Mouse (Mus musculus): ENCODE measurements at regions not wholly inside any gene's neighbourhood (a gene's known extent, or its start where the extent isn't known, plus 50 kb on each side); places are given as distances from the start of the nearest gene placed in this dataset.

- no peak for DNase-seq (ENCODE audit: low spot score)
Observed at GRCm38 (mm10) chr5:126335553-126336520, 804.3 kb downstream of the Tmem132b start.

GRCm38 (mm10) chr5:126337884-126338283 lies 806.3 kb downstream of the Tmem132b start:
- no peak for DNase-seq (ENCODE audit: low spot score)

GRCm38 (mm10) chr5:126343570-126343969 lies 812.0 kb downstream of the Tmem132b start:
- no peak for DNase-seq (ENCODE audit: low spot score)

GRCm38 (mm10) chr5:126350936-126351335 lies 819.4 kb downstream of the Tmem132b start:
- no peak for DNase-seq (ENCODE audit: low spot score)

- no peak for DNase-seq (ENCODE audit: low spot score)
Observed at GRCm38 (mm10) chr5:126369436-126369835, 837.9 kb downstream of the Tmem132b start.

- no peak for DNase-seq (ENCODE audit: low spot score)
Observed at GRCm38 (mm10) chr5:126392306-126392705, 849.3 kb upstream of the Tmem132c start.

GRCm38 (mm10) chr5:126395331-126395730 lies 846.3 kb upstream of the Tmem132c start:
- DNase-seq (ENCODE audit: low spot score), result no peak

- DNase-seq (ENCODE audit: low spot score), result no peak
Observed at GRCm38 (mm10) chr5:126431748-126432147, 809.9 kb upstream of the Tmem132c start.

- DNase-seq (ENCODE audit: low spot score), result no peak
Observed at GRCm38 (mm10) chr5:126438696-126439095, 802.9 kb upstream of the Tmem132c start.

- DNase-seq (ENCODE audit: low spot score), result no peak
Observed at GRCm38 (mm10) chr5:126440516-126440915, 801.1 kb upstream of the Tmem132c start.

GRCm38 (mm10) chr5:126475761-126476160 lies 765.8 kb upstream of the Tmem132c start:
- no peak for DNase-seq (ENCODE audit: low spot score)

GRCm38 (mm10) chr5:126522076-126522475 lies 719.5 kb upstream of the Tmem132c start:
- no peak for DNase-seq (ENCODE audit: low spot score)

- DNase-seq (ENCODE audit: low spot score), result no peak
Observed at GRCm38 (mm10) chr5:126525863-126526262, 715.7 kb upstream of the Tmem132c start.

GRCm38 (mm10) chr5:126530806-126531527 lies 710.6 kb upstream of the Tmem132c start:
- DNase-seq (ENCODE audit: low spot score), result no peak

- no peak for DNase-seq (ENCODE audit: low spot score)
Observed at GRCm38 (mm10) chr5:126531528-126531894, 710.1 kb upstream of the Tmem132c start.

- no peak for DNase-seq (ENCODE audit: low spot score)
Observed at GRCm38 (mm10) chr5:126531975-126532374, 709.6 kb upstream of the Tmem132c start.

GRCm38 (mm10) chr5:126538072-126538471 lies 703.5 kb upstream of the Tmem132c start:
- DNase-seq (ENCODE audit: low spot score), result no peak

- DNase-seq (ENCODE audit: low spot score), result no peak
Observed at GRCm38 (mm10) chr5:126544261-126544976, 697.2 kb upstream of the Tmem132c start.

- DNase-seq (ENCODE audit: low spot score), result no peak
Observed at GRCm38 (mm10) chr5:126547841-126548240, 693.8 kb upstream of the Tmem132c start.

GRCm38 (mm10) chr5:126551676-126552075 lies 689.9 kb upstream of the Tmem132c start:
- no peak for DNase-seq (ENCODE audit: low spot score)

GRCm38 (mm10) chr5:126559011-126559410 lies 682.6 kb upstream of the Tmem132c start:
- no peak for DNase-seq (ENCODE audit: low spot score)

GRCm38 (mm10) chr5:126565817-126566216 lies 675.8 kb upstream of the Tmem132c start:
- no peak for DNase-seq (ENCODE audit: low spot score)
